Mouse (Mus musculus) stomach, postnatal 0 days (tissue): ENCODE measurements around the gene Celsr3. TPM values are rescaled to one million over a fixed set of nuclear protein-coding genes. Genes with fewer than 3 reads are reported as not detected.

Experiments used
- ATAC-seq: fragments of 200-750 bp; cut with Nextera tagmentation; 2 replicates; pipeline ENCODE4 v1.8.0; 2017; ENCODE audit not compliant: low FRiP score, low TSS enrichment
- DNase-seq: peaks from one replicate; pipeline ENCODE4 v3.0.0-alpha.2; 2016; ENCODE audit warnings: low spot score
- H3K27ac ChIP-seq: fragments of 300-500 bp; sonication (generic); replicated peaks from 2 replicates; pipeline ENCODE4 v1.5.1; 2014; ENCODE audit warnings: mild to moderate bottlenecking, control low read depth
- H3K27me3 ChIP-seq: fragments of 300-500 bp; sonication (generic); 2 replicates; pipeline ENCODE4 v1.6.1; 2014; ENCODE audit warnings: low read length; ENCODE audit not compliant: control insufficient read depth, insufficient read depth
- H3K36me3 ChIP-seq: fragments of 300-500 bp; sonication (generic); 2 replicates; pipeline ENCODE4 v1.6.1; 2014; ENCODE audit warnings: low read length, mixed read lengths; ENCODE audit not compliant: control insufficient read depth, insufficient read depth
- H3K4me1 ChIP-seq: fragments of 300-500 bp; sonication (generic); replicated peaks from 2 replicates; pipeline ENCODE4 v1.6.1; 2014; ENCODE audit warnings: antibody characterized with exemption; ENCODE audit not compliant: control insufficient read depth, insufficient read depth
- H3K4me2 ChIP-seq: fragments of 300-500 bp; sonication (generic); replicated peaks from 2 replicates; pipeline ENCODE4 v1.6.1; 2014; ENCODE audit warnings: low read depth, mild to moderate bottlenecking, control low read depth, moderate library complexity
- H3K4me3 ChIP-seq: fragments of 300-500 bp; sonication (generic); 2 replicates; pipeline ENCODE4 v1.5.1; 2014; ENCODE audit warnings: low read depth, low read length, control low read depth
- H3K9ac ChIP-seq: fragments of 300-500 bp; sonication (generic); 2 replicates; pipeline ENCODE4 v1.6.1; 2014; ENCODE audit warnings: mild to moderate bottlenecking, low read length, control low read depth, mixed read lengths
- H3K9me3 ChIP-seq: fragments of 300-500 bp; sonication (generic); 2 replicates; pipeline ENCODE4 v1.6.1; 2016; ENCODE audit warnings: low read length; ENCODE audit not compliant: control insufficient read depth
- CTCF ChIP-seq: IDR thresholded peaks from 2 replicates; pipeline ENCODE4 v1.5.1; 2016; ENCODE audit warnings: antibody characterized with exemption, low read depth, mild to moderate bottlenecking, moderate library complexity
- EP300 ChIP-seq: optimal IDR thresholded peaks from 2 replicates; pipeline ENCODE3; 2016; ENCODE audit warnings: antibody characterized with exemption
- WGBS: fragments of 180-500 bp; shearing (Covaris S2); extraction: QIAGEN DNeasy Blood & Tissue Kit; methylation state at CpG from one replicate; pipeline ENCODE4 v1.1.7; 2014; 5-methylcytosine and 5-hydroxymethylcytosine counted together
- microRNA-seq: library from miRNA; unstranded; fragments of <30 nt; microRNA quantifications from one replicate; pipeline ENCODE4, GENCODE M21; 2016
- polyA plus RNA-seq: library from polyadenylated mRNA; unstranded; fragments of >200 nt; fragmentation: Nextera tagmentation; extraction: Ambion mirVana; gene quantifications from 2 replicates; pipeline ENCODE4 v1.2.1, GENCODE M21; 2015

Gene Celsr3
- polyA plus RNA-seq, 1 experiment from 2014 or later = 0.15 TPM

- WGBS = 72% methylated on average over 8 of the region's 8 CpGs
- Histone ChIP-seq H3K36me3 (peaks cover 4% of the 10 kb centered on the region; the same call in 1 of the 2 replicates), H3K27ac (no peak overlapping the region), H3K9me3 (no peaks in the 10 kb centered on the region), H3K4me3 (no peak overlapping the region), H3K27me3 (no peaks in the 10 kb centered on the region), H3K9ac (no peak overlapping the region), H3K4me1 (no peaks in the 10 kb centered on the region), H3K4me2 (no peak overlapping the region)
- ATAC-seq = no peak
- no peak for DNase-seq
- no peak for TF ChIP-seq CTCF
- no peak for TF ChIP-seq EP300
Observed at GRCm38 (mm10) chr9:108858792-108859527, 32.8 kb downstream of the Celsr3 start.

Small RNA genes within 50 kb of the gene (microRNA-seq; reads per million reads assigned to microRNA genes)
- gene Gm23156 = not detected

Other genes with a start within 250 kb of the Celsr3 start
- 23.2 and 25.5 TPM in 2 replicates for gene Wdr6, start 247.6 kb upstream of the Celsr3 start, polyA plus RNA-seq
- gene P4htm, start 228.7 kb upstream of the Celsr3 start, polyA plus RNA-seq = 3.7 and 4.4 TPM in 2 replicates
- 25.1 and 27.2 TPM in 2 replicates for gene Arih2, start 176.9 kb upstream of the Celsr3 start, polyA plus RNA-seq
- gene Slc25a20, start 164.2 kb upstream of the Celsr3 start, polyA plus RNA-seq = 71.5 and 75.1 TPM in 2 replicates
- 22.2 and 24.0 TPM in 2 replicates for gene Prkar2a, start 137.0 kb upstream of the Celsr3 start, polyA plus RNA-seq
- gene Ip6k2, start 42.5 kb upstream of the Celsr3 start, polyA plus RNA-seq = 35.7 and 37.8 TPM in 2 replicates
- gene Nckipsd, start 18.0 kb upstream of the Celsr3 start, polyA plus RNA-seq = 7.9 and 8.5 TPM in 2 replicates
- gene Slc26a6, start 27.0 kb downstream of the Celsr3 start, polyA plus RNA-seq = 8.0 and 8.2 TPM in 2 replicates
- gene Tmem89, start 88.3 kb downstream of the Celsr3 start, polyA plus RNA-seq = 0.51 and 0.67 TPM in 2 replicates
- gene Uqcrc1, start 110.3 kb downstream of the Celsr3 start, polyA plus RNA-seq = 476 and 497 TPM in 2 replicates
- gene Col7a1, start 127.3 kb downstream of the Celsr3 start, polyA plus RNA-seq = 6.2 and 9.6 TPM in 2 replicates
- gene Ucn2, start 159.7 kb downstream of the Celsr3 start, polyA plus RNA-seq = not detected in 2 replicates
- gene Pfkfb4, start 165.5 kb downstream of the Celsr3 start, polyA plus RNA-seq = 10.3 and 12.1 TPM in 2 replicates
- gene Shisa5, start 212.2 kb downstream of the Celsr3 start, polyA plus RNA-seq = 168 and 181 TPM in 2 replicates
- 13.3 and 15.8 TPM in 2 replicates for gene Trex1, start 233.4 kb downstream of the Celsr3 start, polyA plus RNA-seq
- gene Atrip, start 247.8 kb downstream of the Celsr3 start, polyA plus RNA-seq = 10.8 and 11.3 TPM in 2 replicates